Mouse (Mus musculus): ENCODE data around the gene Ccdc124.

DNA sequence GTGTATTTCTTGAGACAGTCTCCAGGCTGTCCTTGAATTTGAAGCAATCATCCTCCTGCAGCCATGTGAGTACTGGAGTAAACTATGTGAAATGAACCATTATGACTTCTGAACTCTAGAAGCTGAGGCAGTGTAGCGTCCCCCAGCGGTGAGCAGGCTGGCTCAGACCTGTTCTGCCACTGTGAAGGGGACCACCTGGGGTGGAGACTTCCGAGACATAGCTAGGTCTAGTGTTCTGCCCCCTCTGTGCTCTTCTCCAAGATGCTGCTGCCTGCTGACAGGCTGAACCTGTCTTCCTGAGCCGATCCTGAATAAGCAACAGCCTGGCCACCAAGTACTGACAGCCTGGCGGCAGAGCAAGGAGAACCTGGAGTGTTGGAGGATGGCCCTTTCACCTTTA lies 28.6 kb downstream of the Ccdc124 start:
- TF ChIP-seq POLR2A (IDR thresholded peaks at IDR 0.05; ENCODE audit: insufficient read depth, low read depth, low read length) (no peak), CTCF (IDR thresholded peaks at IDR 0.05; ENCODE audit: insufficient read depth, low read depth, low read length) (no peak)
